Mouse (Mus musculus) hindbrain, embryonic 14.5 days (tissue): Measurements from ENCODE around the gene Scube2. TPM values are rescaled to one million over a fixed set of nuclear protein-coding genes. Genes with fewer than 3 reads are reported as not detected.
A peak's percentile ranks its signal among the peaks of the same experiment; 100 is the strongest.

Experiments used
- ATAC-seq: fragments of 200-750 bp; cut with Nextera tagmentation; 2 replicates; pipeline ENCODE4 v1.8.0; 2017; ENCODE audit warnings: moderate number of reproducible peaks, mild to moderate bottlenecking, moderate TSS enrichment, moderate library complexity; ENCODE audit not compliant: low FRiP score
- DNase-seq: peaks from one replicate; pipeline ENCODE4 v3.0.0-alpha.2; 2015; ENCODE audit warnings: low spot score
- H3K27ac ChIP-seq: fragments of 300-500 bp; sonication (generic); 2 replicates; pipeline ENCODE4 v1.5.1; 2014; ENCODE audit warnings: mild to moderate bottlenecking, moderate library complexity
- H3K27me3 ChIP-seq: fragments of 300-500 bp; sonication (generic); 2 replicates; pipeline ENCODE4 v1.6.1; 2014; ENCODE audit warnings: mild to moderate bottlenecking, low read length, mixed read lengths; ENCODE audit not compliant: control insufficient read depth, insufficient read depth
- H3K36me3 ChIP-seq: fragments of 300-500 bp; sonication (generic); replicated peaks from 2 replicates; pipeline ENCODE4 v1.6.1; 2014; ENCODE audit not compliant: control insufficient read depth, insufficient read depth
- H3K4me1 ChIP-seq: fragments of 300-500 bp; sonication (generic); replicated peaks from 2 replicates; pipeline ENCODE4 v1.6.1; 2014; ENCODE audit warnings: antibody characterized with exemption, low read length, mixed read lengths; ENCODE audit not compliant: control insufficient read depth, insufficient read depth
- H3K4me2 ChIP-seq: fragments of 300-500 bp; sonication (generic); replicated peaks from 2 replicates; pipeline ENCODE4 v1.6.1; 2014; ENCODE audit warnings: mild to moderate bottlenecking, moderate library complexity
- H3K4me3 ChIP-seq: fragments of 300-500 bp; sonication (generic); replicated peaks from 2 replicates; pipeline ENCODE4 v1.5.1; 2014; ENCODE audit warnings: mild to moderate bottlenecking, low read length
- H3K9ac ChIP-seq: fragments of 300-500 bp; sonication (generic); 2 replicates; pipeline ENCODE4 v1.6.1; 2014
- H3K9me3 ChIP-seq: fragments of 300-500 bp; sonication (generic); 2 replicates; pipeline ENCODE4 v1.6.1; 2016; ENCODE audit warnings: low read length; ENCODE audit not compliant: control insufficient read depth
- WGBS: fragments of 180-500 bp; shearing (Covaris S2); extraction: QIAGEN DNeasy Blood & Tissue Kit; methylation state at CpG from one replicate; pipeline ENCODE4 v1.1.7; 2014; 5-methylcytosine and 5-hydroxymethylcytosine counted together
- polyA plus RNA-seq: library from polyadenylated mRNA; unstranded; fragments of >200 nt; fragmentation: Nextera tagmentation; extraction: Ambion mirVana; gene quantifications from 2 replicates; pipeline ENCODE4 v1.2.1, GENCODE M21; 2014

Gene Scube2
- polyA plus RNA-seq, 1 experiment from 2014 or later, result 2.1 TPM

DNA sequence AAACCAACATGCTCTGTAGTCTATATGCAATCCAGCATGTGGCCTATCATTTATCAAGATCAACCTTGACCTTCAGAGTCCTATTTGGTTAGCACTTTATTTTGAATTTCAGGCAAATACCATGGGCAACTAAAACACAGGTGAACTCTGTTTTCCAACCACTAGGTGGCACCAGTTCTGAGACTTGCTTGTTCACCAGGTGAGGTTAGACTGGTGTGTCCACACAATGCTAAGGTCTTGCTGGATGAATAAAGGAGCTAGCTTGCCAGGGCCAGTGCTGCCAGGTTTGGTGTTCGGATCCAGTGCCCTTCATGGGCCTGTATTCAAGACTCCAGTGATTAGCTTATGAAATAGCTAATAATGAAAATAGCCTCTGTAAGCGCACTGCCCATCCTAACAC, 72.7 kb downstream of the Scube2 start:
- H3K27ac ChIP-seq, result no peak overlapping the region
- no peak overlapping the region for H3K4me2 ChIP-seq
- H3K4me3 ChIP-seq, result no peak overlapping the region
- ATAC-seq (peak; percentile 21; the same call in 1 of the 2 replicates), DNase-seq (peak; percentile 69)
- H3K27me3 ChIP-seq, result no peaks in the 10 kb centered on the region
- WGBS, result 77% methylated on average over 2 of the region's 2 CpGs
- H3K4me1 ChIP-seq, result no peaks in the 10 kb centered on the region
- no peaks in the 10 kb centered on the region for H3K36me3 ChIP-seq
- no peaks in the 10 kb centered on the region for H3K9me3 ChIP-seq
- no peak overlapping the region for H3K9ac ChIP-seq

DNA sequence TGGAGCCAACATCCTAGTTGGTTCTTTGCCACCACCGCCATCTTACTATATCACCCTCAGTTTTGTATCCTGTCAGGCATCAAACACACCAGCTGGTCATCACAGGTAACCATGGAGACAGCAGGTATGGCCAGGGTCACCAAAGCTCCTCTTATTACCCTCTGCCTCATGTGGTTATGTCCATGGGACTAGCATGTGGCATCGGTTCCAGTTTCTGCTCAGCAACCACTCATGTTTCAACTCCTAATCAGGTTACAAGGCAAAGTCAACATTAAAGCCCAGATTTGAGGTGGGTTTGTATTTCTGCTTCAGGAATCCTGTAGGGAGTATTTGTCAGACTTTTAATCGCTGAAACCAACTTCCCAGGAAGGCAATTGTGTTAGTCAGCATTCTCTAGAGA, 74.7 kb downstream of the Scube2 start:
- Histone ChIP-seq H3K4me3 (no peak overlapping the region), H3K4me2 (no peak overlapping the region), H3K27me3 (no peaks in the 10 kb centered on the region), H3K27ac (no peak overlapping the region), H3K36me3 (no peaks in the 10 kb centered on the region), H3K4me1 (no peaks in the 10 kb centered on the region), H3K9me3 (no peaks in the 10 kb centered on the region), H3K9ac (no peak overlapping the region)
- 83% methylated on average over 3 of the region's 3 CpGs for WGBS
- ATAC-seq (no peak), DNase-seq (no peak)

DNA sequence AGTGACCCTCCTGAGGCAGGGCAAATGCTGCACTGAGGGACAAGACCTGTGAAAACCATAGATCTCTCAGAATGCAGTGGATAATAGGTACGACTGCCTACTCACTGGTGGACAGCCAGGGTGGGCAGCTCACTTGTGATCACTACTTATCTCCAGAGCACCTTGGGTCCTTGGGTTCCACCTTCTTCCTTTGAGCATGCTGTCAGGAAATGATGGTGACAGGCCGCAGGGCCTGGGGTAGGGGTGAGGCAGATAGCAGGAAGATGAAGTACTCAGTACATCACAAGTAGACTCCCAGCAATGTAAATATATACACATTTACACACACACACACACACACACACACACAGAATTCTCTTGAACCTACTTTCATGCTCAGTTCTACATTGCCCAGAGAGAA, 77.6 kb downstream of the Scube2 start:
- 90% methylated on average over 2 of the region's 2 CpGs for whole genome bisulfite sequencing
- DNase-seq, result no peak
- H3K4me2 ChIP-seq, result no peak overlapping the region

DNA sequence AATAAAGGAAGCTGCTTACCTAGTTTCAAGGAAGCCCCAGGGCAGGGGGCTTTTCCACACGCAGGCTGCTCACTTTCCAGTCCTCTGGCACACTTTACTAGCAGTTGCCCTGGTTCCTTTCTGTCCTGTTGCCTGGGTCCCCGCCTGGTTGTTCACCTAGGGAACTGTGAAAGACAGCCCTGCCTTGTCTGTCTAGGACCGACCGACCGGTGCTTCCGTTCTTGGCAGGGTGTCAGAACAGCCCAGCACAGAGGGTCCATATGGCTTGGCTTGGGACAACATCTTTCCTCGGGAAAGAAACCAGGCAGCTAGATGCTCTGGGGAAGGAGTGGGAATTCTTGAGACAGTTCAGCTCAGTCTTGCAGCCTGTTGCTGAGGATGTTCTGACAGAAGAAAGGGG, 82.2 kb downstream of the Scube2 start:
- Histone ChIP-seq H3K4me1 (no peaks in the 10 kb centered on the region), H3K9ac (no peak overlapping the region), H3K4me2 (no peak overlapping the region; the same call in 1 of the 2 replicates), H3K27ac (no peak overlapping the region), H3K36me3 (no peaks in the 10 kb centered on the region), H3K4me3 (no peak overlapping the region), H3K9me3 (no peaks in the 10 kb centered on the region), H3K27me3 (peaks cover 43% of the 10 kb centered on the region)
- WGBS, result 52% methylated on average over 7 of the region's 7 CpGs
- no peak for DNase-seq
- no peak; the same call in 1 of the 2 replicates for ATAC-seq

More for the DNA sequence above, 77.6 kb downstream of the Scube2 start:
- no peak overlapping the region for H3K4me3 ChIP-seq
- H3K27ac ChIP-seq, result no peak overlapping the region
- no peak for ATAC-seq
- no peaks in the 10 kb centered on the region for H3K9me3 ChIP-seq
- no peak overlapping the region for H3K9ac ChIP-seq
- no peaks in the 10 kb centered on the region for H3K4me1 ChIP-seq
- peaks cover 8% of the 10 kb centered on the region for H3K27me3 ChIP-seq
- H3K36me3 ChIP-seq, result no peaks in the 10 kb centered on the region

DNA sequence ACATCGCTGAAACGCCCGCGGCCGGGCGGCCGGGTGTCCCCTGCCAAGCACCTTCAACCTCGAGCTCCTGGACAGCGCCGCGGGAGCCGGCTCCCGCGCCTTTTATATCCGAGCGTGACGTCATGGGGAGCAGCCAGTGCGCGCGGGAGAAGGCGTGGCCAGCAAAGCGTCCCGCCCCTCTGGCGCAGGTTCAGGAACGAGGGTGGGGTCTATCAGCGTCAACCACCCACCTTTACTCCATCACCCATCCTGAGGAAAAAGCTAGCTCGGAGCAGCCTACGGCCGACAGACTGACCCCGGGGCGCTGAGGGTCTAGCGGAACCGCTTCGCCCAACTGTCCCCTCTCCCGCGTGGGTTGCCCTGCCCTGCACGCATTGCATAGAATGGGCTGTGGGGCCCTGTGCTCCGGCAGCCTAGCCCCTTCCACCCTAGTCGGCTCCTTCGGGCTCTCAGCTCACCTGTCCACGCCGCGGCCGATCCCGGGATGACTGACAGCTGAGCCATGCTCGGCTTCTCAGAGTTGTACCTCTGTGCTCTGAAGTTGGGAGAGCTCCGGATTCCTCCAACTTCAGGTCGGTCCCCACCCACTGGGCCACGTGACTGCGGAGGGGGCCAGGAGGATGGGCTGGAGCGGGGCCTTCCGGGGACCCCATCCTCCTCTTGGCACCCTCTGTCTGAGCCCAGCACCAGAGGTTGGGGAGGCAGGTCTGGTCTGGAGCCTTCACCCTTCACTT, 83.8 kb downstream of the Scube2 start, which contains the start of gene Nrip3:
Nrip3 (minus strand) TSS at position 556 of the 734 bp plus-strand sequence.
- peak; percentile 86 for DNase-seq
- WGBS, result 1% methylated on average over 51 of the region's 52 CpGs
- peaks cover 43% of the 10 kb centered on the region for H3K27me3 ChIP-seq

DNA sequence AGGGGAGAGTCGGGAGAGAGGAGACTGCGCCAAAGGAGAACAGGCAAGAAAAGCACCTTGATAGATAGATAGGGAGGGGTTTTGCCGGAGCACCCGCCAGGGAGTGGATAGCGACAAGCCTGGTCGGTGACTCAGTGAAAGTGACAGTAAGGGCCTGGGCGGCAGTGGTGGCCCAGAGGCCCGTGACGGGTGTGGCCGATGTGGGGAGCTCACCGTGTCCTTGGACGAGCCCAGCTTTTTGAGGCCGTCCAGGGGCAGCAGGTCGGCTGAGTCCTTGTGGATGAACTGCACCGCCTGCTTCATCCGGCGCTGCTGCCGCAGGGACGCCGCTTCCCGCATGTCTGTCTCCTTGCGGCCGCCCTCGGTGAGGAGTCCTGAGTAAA, 84.4 kb downstream of the Scube2 start:
- H3K36me3 ChIP-seq, result no peaks in the 10 kb centered on the region
- peak; percentile 33 for DNase-seq
- 1% methylated on average over 24 of the region's 24 CpGs for WGBS
- no peak overlapping the region for H3K27ac ChIP-seq
- peak overlapping the region; percentile 67 for H3K4me3 ChIP-seq
- no peaks in the 10 kb centered on the region for H3K4me1 ChIP-seq
- peak; percentile 65 for ATAC-seq
- peak overlapping the region; percentile 62 for H3K9ac ChIP-seq
- H3K9me3 ChIP-seq, result no peaks in the 10 kb centered on the region
- peaks cover 43% of the 10 kb centered on the region for H3K27me3 ChIP-seq
- H3K4me2 ChIP-seq, result peak overlapping the region; percentile 100

More for the DNA sequence above, 83.8 kb downstream of the Scube2 start, which contains the start of gene Nrip3:
- no peaks in the 10 kb centered on the region for H3K9me3 ChIP-seq
- H3K9ac ChIP-seq, result peak within 1 kb of the TSS; percentile 62
- peak within 1 kb of the TSS; percentile 100 for H3K4me2 ChIP-seq
- H3K36me3 ChIP-seq, result no peaks in the 10 kb centered on the region
- H3K4me3 ChIP-seq, result peak within 1 kb of the TSS; percentile 67
- H3K4me1 ChIP-seq, result no peaks in the 10 kb centered on the region
- ATAC-seq, result peak; percentile 87
- H3K27ac ChIP-seq, result no peak within 1 kb of the TSS

DNA sequence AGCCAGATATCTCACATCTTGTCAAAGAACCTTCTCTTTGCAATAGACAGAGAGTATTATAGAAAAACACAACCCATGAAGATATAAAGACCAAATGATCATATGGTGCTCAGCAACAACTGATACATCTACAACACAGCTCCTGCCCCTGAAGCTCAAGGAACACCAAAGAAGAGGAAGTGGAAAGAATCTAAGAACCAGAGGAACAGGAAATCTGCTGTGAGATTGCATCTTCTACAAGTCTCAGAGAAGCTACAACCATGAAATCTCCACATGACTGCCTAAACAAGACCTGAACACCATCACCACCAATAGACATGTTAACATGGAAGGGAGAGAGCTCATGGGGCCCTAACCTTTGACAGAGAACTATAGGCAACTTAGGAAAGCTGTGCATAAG, 93.2 kb downstream of the Scube2 start:
- DNase-seq (no peak), ATAC-seq (no peak)
- Histone ChIP-seq H3K9ac (no peak overlapping the region), H3K36me3 (no peaks in the 10 kb centered on the region), H3K9me3 (no peaks in the 10 kb centered on the region), H3K27ac (no peak overlapping the region), H3K27me3 (no peaks in the 10 kb centered on the region), H3K4me2 (no peak overlapping the region), H3K4me3 (no peak overlapping the region), H3K4me1 (no peaks in the 10 kb centered on the region)

DNA sequence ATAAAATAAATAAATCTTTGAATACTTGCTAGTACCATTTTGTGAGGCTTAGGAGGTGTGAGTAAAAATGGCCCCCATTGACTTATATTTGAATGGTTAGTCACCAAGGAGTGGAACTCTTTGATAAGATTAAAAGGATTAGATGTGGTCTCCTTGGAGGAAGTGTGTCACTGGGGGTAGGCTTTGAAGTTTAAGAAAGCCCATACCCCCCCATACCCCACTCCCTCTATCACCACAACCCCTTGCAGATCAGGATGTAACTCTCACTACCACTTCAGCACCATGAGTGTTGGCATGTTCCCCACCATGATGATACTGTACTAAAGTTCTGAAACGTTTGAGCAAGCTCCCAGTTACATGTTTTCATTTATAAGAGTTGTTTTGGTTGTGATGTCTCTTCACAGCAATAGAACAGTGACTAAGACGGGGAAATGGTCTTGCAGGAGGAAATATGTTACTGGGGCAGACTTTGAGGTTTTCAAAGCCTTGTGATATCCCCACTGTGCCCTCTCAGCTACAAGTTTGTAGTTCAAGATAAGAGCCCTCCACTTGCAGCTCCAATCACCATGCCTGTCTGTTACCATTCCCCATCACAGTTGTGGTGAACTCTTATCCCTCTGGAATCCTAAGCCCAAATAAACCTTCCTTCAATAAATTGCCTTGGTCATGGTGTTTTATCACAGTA, 96.6 kb downstream of the Scube2 start:
- no peaks in the 10 kb centered on the region for H3K36me3 ChIP-seq
- no peaks in the 10 kb centered on the region for H3K4me1 ChIP-seq
- no peak overlapping the region for H3K9ac ChIP-seq
- DNase-seq, result no peak
- H3K9me3 ChIP-seq, result no peaks in the 10 kb centered on the region
- ATAC-seq, result no peak
- no peak overlapping the region for H3K4me3 ChIP-seq
- H3K27ac ChIP-seq, result no peak overlapping the region
- 62% methylated on average over 2 of the region's 2 CpGs for WGBS
- H3K27me3 ChIP-seq, result no peaks in the 10 kb centered on the region
- no peak overlapping the region for H3K4me2 ChIP-seq

DNA sequence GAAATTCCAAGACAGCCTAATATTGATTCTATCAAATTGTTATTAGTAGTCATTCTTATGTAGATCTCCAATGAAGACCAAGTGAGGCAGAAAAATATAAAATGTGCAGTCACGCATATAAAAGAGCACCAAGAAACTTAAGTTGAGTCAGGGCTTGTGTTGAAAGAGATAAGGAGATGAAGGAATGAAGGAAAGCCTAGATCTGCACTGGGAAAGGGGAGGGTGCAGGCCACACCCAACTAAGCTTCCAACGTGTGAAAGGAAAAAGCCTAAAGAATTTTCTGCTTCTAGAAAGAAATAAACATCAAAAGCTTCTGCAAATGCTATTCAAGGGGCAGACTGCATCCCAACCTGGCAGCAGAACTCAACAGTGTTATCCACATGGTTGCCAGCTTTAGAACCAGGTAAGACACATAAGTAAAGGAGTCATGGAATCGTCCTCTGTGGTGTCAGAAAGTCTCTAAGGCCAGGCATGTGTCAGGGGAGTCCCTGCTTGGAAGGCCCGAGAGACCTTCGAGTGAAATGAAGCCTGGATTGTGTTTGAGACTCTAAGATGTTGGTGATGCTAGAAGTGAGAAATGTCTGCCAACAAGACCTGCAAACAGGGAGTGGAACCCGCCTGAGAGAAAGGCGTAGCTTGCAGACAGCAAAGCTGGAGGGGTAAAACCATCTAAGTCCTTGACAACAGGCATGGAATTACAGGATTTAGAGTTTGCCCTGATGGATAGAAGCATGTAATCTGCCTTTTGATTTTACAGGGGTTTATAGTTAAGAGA, 97.7 kb downstream of the Scube2 start:
- DNase-seq, result no peak
- no peak overlapping the region for H3K27ac ChIP-seq
- no peaks in the 10 kb centered on the region for H3K4me1 ChIP-seq
- H3K9ac ChIP-seq, result no peak overlapping the region
- WGBS, result 83% methylated on average over 7 of the region's 7 CpGs
- no peaks in the 10 kb centered on the region for H3K27me3 ChIP-seq
- no peaks in the 10 kb centered on the region for H3K36me3 ChIP-seq
- H3K4me3 ChIP-seq, result no peak overlapping the region
- H3K9me3 ChIP-seq, result no peaks in the 10 kb centered on the region
- ATAC-seq, result no peak
- H3K4me2 ChIP-seq, result no peak overlapping the region
